Mouse (Mus musculus) embryonic facial prominence, embryonic 11.5 days (tissue): Measurements from ENCODE around the gene Pus7. TPM values are rescaled to one million over a fixed set of nuclear protein-coding genes. Genes with fewer than 3 reads are reported as not detected.

Experiments
- polyA plus RNA-seq: library from polyadenylated mRNA; unstranded; fragments of >200 nt; fragmentation: Nextera tagmentation; extraction: Ambion mirVana; gene quantifications from 2 replicates; pipeline ENCODE4 v1.2.1, GENCODE M21; 2014

Pus7 gene
- polyA plus RNA-seq, 1 experiment from 2014 or later: 35.6 TPM

Other genes starting within 250 kb of the Pus7 start
- 53.9 and 54.6 TPM in 2 replicates for gene Srpk2, start 99.1 kb downstream of the Pus7 start, polyA plus RNA-seq
- gene Rint1, start 4.0 kb upstream of the Pus7 start, polyA plus RNA-seq: 26.4 and 27.4 TPM in 2 replicates
- 122 and 128 TPM in 2 replicates for gene Tomm7, start 60.5 kb upstream of the Pus7 start, polyA plus RNA-seq
- gene Fam126a, start 247.0 kb upstream of the Pus7 start, polyA plus RNA-seq: 32.0 and 35.6 TPM in 2 replicates